Mouse (Mus musculus) erythroid progenitor cell, adult 5-6 weeks (primary cell): ENCODE measurements at regions not wholly inside any gene's neighbourhood (a gene's known extent, or its start where the extent isn't known, plus 50 kb on each side); places are given as distances from the start of the nearest gene placed in this dataset.
A peak's percentile ranks its signal among the peaks of the same experiment; 100 is the strongest.

Experiments used
- ATAC-seq: replicated peaks from 2 replicates; pipeline ENCODE4 v1.8.0; 2016; ENCODE audit warnings: moderate number of reproducible peaks, mild to moderate bottlenecking, moderate TSS enrichment, inconsistent platforms; ENCODE audit not compliant: poor library complexity, low FRiP score, severe bottlenecking

DNA sequence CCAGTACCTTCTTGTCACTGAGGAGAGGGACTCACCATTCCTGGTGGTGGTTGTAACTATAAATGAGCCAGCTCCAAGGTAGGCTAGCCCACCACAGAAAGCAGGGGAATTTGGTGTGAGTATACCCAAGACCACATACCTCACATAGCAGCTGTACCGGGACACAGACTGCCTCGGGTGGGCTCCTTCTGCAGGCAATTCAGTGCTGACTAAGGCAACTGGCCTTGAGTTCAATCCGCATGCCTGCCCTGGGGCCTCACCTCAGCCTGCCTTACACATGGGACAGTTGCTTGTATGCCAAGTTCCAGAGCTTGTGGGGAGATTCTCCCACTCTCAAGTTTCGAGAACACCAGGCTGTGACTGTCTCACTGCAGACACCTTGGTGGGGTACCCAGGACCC, 153.6 kb downstream of the Gm26897 start:
- ATAC-seq, result no peak

DNA sequence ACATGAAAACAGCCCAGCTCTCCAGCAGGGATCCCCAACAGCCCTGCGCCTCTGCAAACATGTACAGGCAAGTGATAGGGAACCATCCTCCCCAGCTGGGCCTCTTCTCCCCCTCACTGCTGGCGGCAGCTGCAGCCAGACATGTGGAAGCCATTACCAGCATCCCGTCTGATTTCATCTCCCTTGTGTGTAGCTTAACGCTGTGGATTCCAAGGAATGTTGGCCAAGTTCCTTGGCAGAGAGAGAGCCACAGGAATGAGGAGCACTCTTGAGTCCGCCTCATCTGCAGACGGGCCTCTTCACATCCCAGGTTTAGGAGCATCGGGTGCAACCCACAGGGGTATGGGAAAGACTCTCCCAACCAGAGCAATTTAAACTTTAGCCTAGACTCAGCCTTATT, 157.1 kb downstream of the Gm26897 start:
- ATAC-seq, result no peak

DNA sequence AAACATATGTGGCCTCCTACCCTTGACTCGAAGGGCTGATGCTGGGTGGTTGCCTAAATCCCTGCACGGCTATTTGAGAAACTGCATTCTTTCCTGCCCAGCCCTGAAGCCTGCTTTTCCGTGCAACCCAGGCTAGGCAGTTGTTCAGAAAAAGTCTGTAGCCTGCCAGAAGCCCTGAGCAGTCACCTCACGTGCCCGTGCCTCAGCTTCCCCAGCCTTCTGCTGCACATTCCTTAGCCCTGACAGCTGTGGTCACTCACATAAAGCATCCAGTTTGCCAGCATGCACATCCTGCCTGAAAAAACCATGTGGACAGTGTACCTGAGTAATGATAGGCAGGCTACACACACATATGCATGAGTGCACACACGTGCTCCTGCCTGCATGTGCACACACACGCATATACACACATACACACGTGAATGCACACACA, 157.6 kb downstream of the Gm26897 start:
- no peak for ATAC-seq

DNA sequence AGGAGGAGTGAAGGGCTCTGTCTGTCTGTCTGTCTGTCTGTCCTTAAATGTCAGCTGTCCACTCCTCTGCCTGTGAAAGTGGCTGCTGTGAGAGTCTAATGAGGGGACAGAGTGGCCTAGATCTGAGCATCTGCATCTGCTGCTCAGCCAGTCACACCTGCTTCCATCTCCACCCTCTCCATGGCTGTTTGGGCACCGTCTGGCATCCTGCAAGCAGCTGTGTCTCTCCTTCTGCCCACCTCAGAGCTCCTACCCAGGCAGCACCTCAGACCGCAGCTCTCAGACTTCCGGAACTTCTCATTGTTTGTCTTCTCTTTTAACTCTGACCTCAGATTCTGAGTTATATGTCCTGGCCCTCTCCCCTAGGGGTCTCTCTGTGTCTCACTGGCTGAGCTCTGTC, 159.2 kb downstream of the Gm26897 start:
- no peak for ATAC-seq

- ATAC-seq, result 0 out of 2 replicates have a peak, but pooled peaks have one; percentile 39
These were observed 160.2 kb downstream of the Gm26897 start for GRCm38 (mm10) chr5:111893905-111894311.

- no peak for ATAC-seq
These were observed 163.8 kb downstream of the Gm26897 start for GRCm38 (mm10) chr5:111897568-111897967.

DNA sequence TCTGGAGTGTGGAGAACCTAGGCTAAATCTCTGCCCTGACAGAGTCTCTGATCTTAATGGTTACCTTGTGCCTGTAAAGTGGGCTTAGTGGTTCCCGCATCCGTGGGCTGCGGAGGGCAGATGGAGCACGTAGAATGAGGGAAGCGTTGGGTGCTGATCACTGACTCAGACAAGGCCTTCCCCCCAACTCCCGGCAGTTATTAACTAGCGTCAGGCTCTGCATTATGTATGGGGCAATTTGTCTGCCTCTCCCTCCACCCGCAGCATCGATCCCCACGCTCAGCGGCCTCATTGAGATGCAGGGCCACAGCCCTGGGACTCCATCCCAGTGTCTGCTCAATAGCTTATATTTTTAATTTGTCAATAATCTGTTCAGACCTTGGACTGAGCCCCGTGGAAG, 164.8 kb downstream of the Gm26897 start:
- ATAC-seq, result no peak

DNA sequence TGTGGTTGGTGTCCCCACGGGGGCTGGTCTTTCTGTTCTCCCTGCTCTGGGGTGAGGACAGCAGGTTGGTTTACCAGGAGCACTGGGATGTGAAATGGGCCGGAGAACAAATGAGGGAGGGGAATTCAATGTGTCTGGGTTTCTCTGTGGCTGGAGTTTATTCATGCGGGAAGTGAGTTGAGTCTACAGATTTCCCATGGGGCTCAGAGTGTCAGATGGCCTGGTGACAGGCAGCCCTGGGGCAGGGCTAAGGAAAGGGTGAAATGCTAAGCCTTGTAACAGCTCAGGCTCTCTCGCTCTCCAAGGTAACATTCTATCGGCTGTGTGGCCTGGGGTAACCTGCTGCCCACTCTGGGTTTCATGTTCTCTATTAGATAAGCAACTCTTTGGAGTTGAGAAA, 167.5 kb downstream of the Gm26897 start:
- no peak for ATAC-seq

DNA sequence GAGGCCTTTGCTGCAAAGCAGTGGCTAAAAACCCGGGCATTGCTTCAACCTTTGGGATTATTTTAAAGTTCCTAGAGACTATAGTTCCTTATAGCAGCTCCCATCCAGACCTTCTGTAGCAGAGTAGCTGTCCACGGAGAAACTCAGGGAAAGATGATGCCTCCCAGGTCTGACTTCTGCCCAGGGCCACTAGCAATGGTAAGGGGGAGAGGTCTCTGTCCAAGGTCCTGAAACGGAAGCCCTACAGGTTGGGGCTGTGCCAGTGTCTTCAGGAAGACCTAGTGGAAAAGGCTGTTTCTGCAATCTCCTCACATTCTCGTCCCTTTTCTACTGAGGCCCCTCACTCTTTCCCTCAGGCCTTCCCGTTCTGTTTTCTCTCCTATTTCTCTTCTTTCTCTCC, 168.0 kb downstream of the Gm26897 start:
- ATAC-seq, result no peak

DNA sequence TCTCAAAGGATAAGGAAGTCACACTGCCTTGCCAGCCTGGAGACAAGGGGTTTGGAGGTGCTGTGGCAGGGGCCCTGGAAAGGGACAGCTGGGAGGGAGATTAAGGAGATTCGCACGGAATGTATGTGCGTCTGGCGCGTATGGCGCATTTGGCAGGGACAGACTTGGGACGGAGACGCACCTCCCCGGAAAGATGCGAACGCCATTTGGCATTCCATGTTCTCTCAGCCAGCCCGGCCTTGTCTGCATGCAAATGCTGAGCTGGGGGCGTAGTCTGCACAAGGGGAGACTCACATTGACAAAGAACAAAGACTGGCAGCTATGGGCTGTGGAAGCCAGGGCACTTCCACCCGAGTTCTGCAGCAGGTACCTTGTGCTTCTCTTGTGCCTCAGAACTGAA, 174.4 kb downstream of the Gm26897 start:
- no peak for ATAC-seq

DNA sequence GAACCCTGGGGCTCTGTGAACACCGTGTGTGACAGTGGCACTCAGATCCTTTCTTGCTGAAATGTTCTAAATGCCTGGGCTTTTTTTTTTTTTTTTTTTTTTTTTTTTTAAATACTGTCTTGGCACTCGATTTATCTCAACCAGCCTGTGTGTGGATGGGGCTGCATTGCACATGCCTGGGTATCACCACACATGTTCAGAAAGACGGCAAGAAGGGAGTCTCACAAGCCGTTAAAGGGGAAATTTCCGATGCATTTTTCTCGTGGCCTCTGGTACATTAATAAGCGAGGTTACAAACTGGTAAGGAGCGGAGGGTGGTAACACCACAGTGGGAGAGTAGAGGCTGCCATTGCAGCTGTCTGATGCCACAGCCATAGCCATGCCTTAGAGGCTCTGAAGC, 176.8 kb downstream of the Gm26897 start:
- no peak for ATAC-seq

- no peak for ATAC-seq
These were observed 179.6 kb downstream of the Gm26897 start for GRCm38 (mm10) chr5:111913354-111913753.

GRCm38 (mm10) chr5:111914296-111914695, 180.6 kb downstream of the Gm26897 start:
- no peak for ATAC-seq

- no peak for ATAC-seq
These were observed 184.0 kb downstream of the Gm26897 start for GRCm38 (mm10) chr5:111917643-111918252.

- no peak for ATAC-seq
These were observed 185.2 kb downstream of the Gm26897 start for GRCm38 (mm10) chr5:111918888-111919287.

GRCm38 (mm10) chr5:111922991-111923701, 189.4 kb downstream of the Gm26897 start:
- ATAC-seq, result no peak

GRCm38 (mm10) chr5:111925757-111926156, 192.0 kb downstream of the Gm26897 start:
- no peak for ATAC-seq

DNA sequence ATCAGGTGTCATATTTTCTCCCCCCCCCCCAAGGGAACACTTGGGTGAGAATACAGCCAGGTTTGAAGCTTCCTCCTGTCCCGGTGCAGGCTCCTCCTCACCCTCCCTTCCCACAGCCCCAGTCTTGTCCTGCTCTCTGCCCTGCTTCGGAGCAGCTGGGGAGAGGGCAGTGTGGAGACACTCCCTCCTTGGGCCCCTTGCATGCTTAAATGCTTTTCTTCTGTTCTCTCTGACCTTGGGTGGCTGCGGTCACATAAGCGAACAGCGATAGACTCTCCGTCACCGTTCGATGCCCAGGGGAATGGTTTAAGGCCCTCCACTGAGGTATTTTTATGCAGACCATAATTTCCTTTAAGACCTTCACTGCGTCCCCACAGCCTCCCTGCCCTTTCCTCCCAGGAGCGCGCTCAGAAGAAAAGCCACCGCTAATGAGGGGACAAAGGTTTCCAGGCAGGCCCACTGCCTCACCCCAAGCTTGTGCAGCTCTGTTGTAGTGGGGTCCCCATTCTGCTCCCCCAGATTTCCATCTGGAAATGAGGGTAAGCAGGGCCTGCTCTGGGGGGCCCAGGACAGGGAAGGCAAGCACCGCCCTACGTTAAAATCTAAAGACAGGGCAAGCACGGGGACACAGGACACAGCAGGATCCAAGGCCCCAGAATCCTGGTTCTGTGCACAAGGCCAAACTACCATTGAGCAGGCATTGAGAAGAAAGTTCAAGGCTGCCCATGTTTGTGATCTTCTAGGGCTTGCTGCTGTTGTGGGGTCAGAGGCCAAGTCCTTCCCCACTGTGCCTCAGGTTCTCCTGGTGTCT, 195.7 kb downstream of the Gm26897 start:
- ATAC-seq, result no peak

- no peak for ATAC-seq
These were observed 196.2 kb downstream of the Gm26897 start for GRCm38 (mm10) chr5:111929991-111930339.

GRCm38 (mm10) chr5:111931733-111932132, 198.0 kb downstream of the Gm26897 start:
- ATAC-seq, result no peak
